Mouse (Mus musculus) intestine, embryonic 16.5 days (tissue): ENCODE results near the gene Efcab6. TPM values are rescaled to one million over a fixed set of nuclear protein-coding genes. Genes with fewer than 3 reads are reported as not detected.

Experiments
- ATAC-seq: fragments of 200-750 bp; cut with Nextera tagmentation; 2 replicates; pipeline ENCODE4 v1.8.0; 2017; ENCODE audit warnings: moderate TSS enrichment, moderate library complexity
- H3K27ac ChIP-seq: fragments of 300-500 bp; sonication (generic); 2 replicates; pipeline ENCODE4 v1.5.1; 2014; ENCODE audit warnings: mild to moderate bottlenecking, low read length
- H3K27me3 ChIP-seq: fragments of 300-500 bp; sonication (generic); replicated peaks from 2 replicates; pipeline ENCODE4 v1.6.1; 2014; ENCODE audit warnings: low read length, control low read depth, mixed read lengths; ENCODE audit not compliant: control insufficient read depth, insufficient read depth
- H3K36me3 ChIP-seq: fragments of 300-500 bp; sonication (generic); 2 replicates; pipeline ENCODE4 v1.6.1; 2014; ENCODE audit warnings: low read length, control low read depth; ENCODE audit not compliant: control insufficient read depth, insufficient read depth
- H3K4me1 ChIP-seq: fragments of 300-500 bp; sonication (generic); 2 replicates; pipeline ENCODE4 v1.6.1; 2014; ENCODE audit warnings: low read length, control low read depth, mixed read lengths; ENCODE audit not compliant: control insufficient read depth, insufficient read depth
- H3K4me2 ChIP-seq: fragments of 300-500 bp; sonication (generic); 2 replicates; pipeline ENCODE4 v1.6.1; 2014; ENCODE audit warnings: low read depth, low read length, control low read depth
- H3K4me3 ChIP-seq: fragments of 300-500 bp; sonication (generic); 2 replicates; pipeline ENCODE4 v1.5.1; 2014; ENCODE audit warnings: mild to moderate bottlenecking, low read length
- H3K9ac ChIP-seq: fragments of 300-500 bp; sonication (generic); 2 replicates; pipeline ENCODE4 v1.6.1; 2014; ENCODE audit warnings: low read depth, low read length
- H3K9me3 ChIP-seq: fragments of 300-500 bp; sonication (generic); 2 replicates; pipeline ENCODE4 v1.6.1; 2016; ENCODE audit warnings: low read length, control low read depth; ENCODE audit not compliant: control insufficient read depth
- WGBS: fragments of 180-500 bp; shearing (Covaris S2); extraction: QIAGEN DNeasy Blood & Tissue Kit; methylation state at CpG from one replicate; pipeline ENCODE4 v1.1.7; 2014; 5-methylcytosine and 5-hydroxymethylcytosine counted together
- polyA plus RNA-seq: library from polyadenylated mRNA; unstranded; fragments of >200 nt; fragmentation: Nextera tagmentation; extraction: Ambion mirVana; gene quantifications from 2 replicates; pipeline ENCODE4 v1.2.1, GENCODE M21; 2015

Efcab6 gene
- polyA plus RNA-seq, 1 experiment from 2014 or later, result 0.05 TPM

GRCm38 (mm10) chr15:83997550-83997949, 67.6 kb downstream of the Efcab6 start:
- Histone ChIP-seq H3K27me3 (no peaks in the 10 kb centered on the region), H3K9me3 (no peaks in the 10 kb centered on the region), H3K9ac (no peak overlapping the region), H3K36me3 (no peaks in the 10 kb centered on the region), H3K4me2 (no peak overlapping the region), H3K4me1 (no peaks in the 10 kb centered on the region), H3K4me3 (no peak overlapping the region), H3K27ac (peak overlapping the region; percentile 3; the same call in 1 of the 2 replicates)
- no peak for ATAC-seq
- 28% methylated on average over 4 of the region's 4 CpGs for WGBS

GRCm38 (mm10) chr15:83996864-83997263, 68.3 kb downstream of the Efcab6 start:
- 50% methylated on average over 7 of the region's 7 CpGs for WGBS
- H3K9ac ChIP-seq, result no peak overlapping the region
- H3K27ac ChIP-seq, result no peak overlapping the region
- H3K36me3 ChIP-seq, result no peaks in the 10 kb centered on the region
- no peak overlapping the region for H3K4me2 ChIP-seq
- no peaks in the 10 kb centered on the region for H3K9me3 ChIP-seq
- no peak for ATAC-seq
- H3K27me3 ChIP-seq, result no peaks in the 10 kb centered on the region
- H3K4me1 ChIP-seq, result no peaks in the 10 kb centered on the region
- H3K4me3 ChIP-seq, result no peak overlapping the region

GRCm38 (mm10) chr15:83992191-83992590, 73.0 kb downstream of the Efcab6 start:
- Histone ChIP-seq H3K9ac (no peak overlapping the region), H3K4me2 (no peak overlapping the region), H3K4me1 (no peaks in the 10 kb centered on the region), H3K27ac (no peak overlapping the region), H3K4me3 (no peak overlapping the region), H3K27me3 (no peaks in the 10 kb centered on the region), H3K36me3 (no peaks in the 10 kb centered on the region), H3K9me3 (no peaks in the 10 kb centered on the region)
- no peak for ATAC-seq
- 87% methylated on average over 15 of the region's 15 CpGs for WGBS

- Histone ChIP-seq H3K4me1 (no peaks in the 10 kb centered on the region), H3K4me3 (no peak overlapping the region), H3K27ac (no peak overlapping the region), H3K36me3 (no peaks in the 10 kb centered on the region), H3K27me3 (no peaks in the 10 kb centered on the region), H3K9ac (no peak overlapping the region), H3K4me2 (no peak overlapping the region), H3K9me3 (no peaks in the 10 kb centered on the region)
- 6% methylated on average over 3 of the region's 3 CpGs for WGBS
- no peak for ATAC-seq
Observed at GRCm38 (mm10) chr15:83991461-83991860, 73.7 kb downstream of the Efcab6 start.

GRCm38 (mm10) chr15:83989241-83989640, 75.9 kb downstream of the Efcab6 start:
- WGBS, result 91% methylated on average over 5 of the region's 5 CpGs
- Histone ChIP-seq H3K4me3 (no peak overlapping the region), H3K27me3 (no peaks in the 10 kb centered on the region), H3K4me2 (no peak overlapping the region), H3K36me3 (no peaks in the 10 kb centered on the region), H3K4me1 (no peaks in the 10 kb centered on the region), H3K9me3 (no peaks in the 10 kb centered on the region), H3K27ac (no peak overlapping the region), H3K9ac (no peak overlapping the region)
- no peak for ATAC-seq

GRCm38 (mm10) chr15:83988087-83988486, 77.1 kb downstream of the Efcab6 start:
- no peak overlapping the region for H3K9ac ChIP-seq
- no peak for ATAC-seq
- H3K27me3 ChIP-seq, result no peaks in the 10 kb centered on the region
- H3K4me3 ChIP-seq, result no peak overlapping the region
- no peak overlapping the region for H3K27ac ChIP-seq
- 36% methylated on average over 7 of the region's 7 CpGs for WGBS
- no peaks in the 10 kb centered on the region for H3K36me3 ChIP-seq
- no peak overlapping the region for H3K4me2 ChIP-seq
- H3K9me3 ChIP-seq, result no peaks in the 10 kb centered on the region
- H3K4me1 ChIP-seq, result no peaks in the 10 kb centered on the region

GRCm38 (mm10) chr15:83982186-83982936, 82.8 kb downstream of the Efcab6 start:
- H3K36me3 ChIP-seq, result no peaks in the 10 kb centered on the region
- H3K27me3 ChIP-seq, result no peaks in the 10 kb centered on the region
- WGBS, result 68% methylated on average over 14 of the region's 14 CpGs
- no peak overlapping the region for H3K27ac ChIP-seq
- no peaks in the 10 kb centered on the region for H3K4me1 ChIP-seq
- H3K9ac ChIP-seq, result no peak overlapping the region
- no peak for ATAC-seq
- H3K4me3 ChIP-seq, result no peak overlapping the region
- H3K9me3 ChIP-seq, result no peaks in the 10 kb centered on the region
- no peak overlapping the region for H3K4me2 ChIP-seq

- no peak overlapping the region for H3K27ac ChIP-seq
- no peaks in the 10 kb centered on the region for H3K36me3 ChIP-seq
- no peak overlapping the region for H3K9ac ChIP-seq
- H3K9me3 ChIP-seq, result no peaks in the 10 kb centered on the region
- no peak overlapping the region for H3K4me2 ChIP-seq
- 64% methylated on average over 6 of the region's 6 CpGs for WGBS
- no peaks in the 10 kb centered on the region for H3K4me1 ChIP-seq
- H3K27me3 ChIP-seq, result no peaks in the 10 kb centered on the region
- ATAC-seq, result no peak
- H3K4me3 ChIP-seq, result no peak overlapping the region
Observed at GRCm38 (mm10) chr15:83978865-83979264, 86.3 kb downstream of the Efcab6 start.

- Histone ChIP-seq H3K27me3 (no peaks in the 10 kb centered on the region), H3K4me1 (no peaks in the 10 kb centered on the region), H3K9ac (no peak overlapping the region), H3K4me2 (no peak overlapping the region), H3K9me3 (no peaks in the 10 kb centered on the region), H3K36me3 (no peaks in the 10 kb centered on the region), H3K4me3 (no peak overlapping the region), H3K27ac (no peak overlapping the region)
- ATAC-seq, result no peak
- 19% methylated on average over 5 of the region's 5 CpGs for WGBS
Observed at GRCm38 (mm10) chr15:83977108-83977507, 88.1 kb downstream of the Efcab6 start.

GRCm38 (mm10) chr15:83972206-83972605, 93.0 kb downstream of the Efcab6 start:
- no peak for ATAC-seq
- no peaks in the 10 kb centered on the region for H3K36me3 ChIP-seq
- no peak overlapping the region for H3K4me3 ChIP-seq
- no peak overlapping the region for H3K4me2 ChIP-seq
- H3K27ac ChIP-seq, result no peak overlapping the region
- H3K27me3 ChIP-seq, result no peaks in the 10 kb centered on the region
- H3K9me3 ChIP-seq, result no peaks in the 10 kb centered on the region
- 72% methylated on average over 9 of the region's 9 CpGs for WGBS
- H3K9ac ChIP-seq, result no peak overlapping the region
- no peaks in the 10 kb centered on the region for H3K4me1 ChIP-seq
